Mouse (Mus musculus) heart, embryonic 10.5 days (tissue): Measurements from ENCODE around the gene Cd24a. TPM values are rescaled to one million over a fixed set of nuclear protein-coding genes. Genes with fewer than 3 reads are reported as not detected.

Experiments
- DNase-seq: peaks from one replicate; pipeline ENCODE4 v3.0.0-alpha.2; 2017; ENCODE audit warnings: low spot score
- H3K27ac ChIP-seq: fragments of 300-500 bp; sonication (generic); 2 replicates; pipeline ENCODE4 v1.5.1; 2016; ENCODE audit warnings: mild to moderate bottlenecking
- H3K27me3 ChIP-seq: fragments of 300-500 bp; sonication (generic); 2 replicates; pipeline ENCODE4 v1.6.1; 2016; ENCODE audit warnings: mild to moderate bottlenecking; ENCODE audit not compliant: poor library complexity, insufficient read depth, severe bottlenecking
- H3K36me3 ChIP-seq: fragments of 300-500 bp; sonication (generic); 2 replicates; pipeline ENCODE4 v1.6.1; 2016; ENCODE audit warnings: mild to moderate bottlenecking, moderate library complexity
- H3K4me1 ChIP-seq: fragments of 300-500 bp; sonication (generic); 2 replicates; pipeline ENCODE4 v1.6.1; 2016; ENCODE audit warnings: mild to moderate bottlenecking
- H3K4me3 ChIP-seq: fragments of 300-500 bp; sonication (generic); 2 replicates; pipeline ENCODE4 v1.5.1; 2016; ENCODE audit warnings: mild to moderate bottlenecking, moderate library complexity
- H3K9me3 ChIP-seq: fragments of 300-500 bp; sonication (generic); 2 replicates; pipeline ENCODE4 v1.6.1; 2016; ENCODE audit warnings: mild to moderate bottlenecking, moderate library complexity
- WGBS: fragments of 180-500 bp; shearing (Covaris S2); methylation state at CpG from one replicate; pipeline ENCODE4 v1.1.7; 2016; 5-methylcytosine and 5-hydroxymethylcytosine counted together
- polyA plus RNA-seq: library from polyadenylated mRNA; unstranded; fragments of >200 nt; fragmentation: Nextera tagmentation; extraction: Ambion mirVana; gene quantifications from 2 replicates; pipeline ENCODE4 v1.2.1, GENCODE M21; 2016

Cd24a gene
- polyA plus RNA-seq, 1 experiment from 2014 or later: 192 TPM

DNA sequence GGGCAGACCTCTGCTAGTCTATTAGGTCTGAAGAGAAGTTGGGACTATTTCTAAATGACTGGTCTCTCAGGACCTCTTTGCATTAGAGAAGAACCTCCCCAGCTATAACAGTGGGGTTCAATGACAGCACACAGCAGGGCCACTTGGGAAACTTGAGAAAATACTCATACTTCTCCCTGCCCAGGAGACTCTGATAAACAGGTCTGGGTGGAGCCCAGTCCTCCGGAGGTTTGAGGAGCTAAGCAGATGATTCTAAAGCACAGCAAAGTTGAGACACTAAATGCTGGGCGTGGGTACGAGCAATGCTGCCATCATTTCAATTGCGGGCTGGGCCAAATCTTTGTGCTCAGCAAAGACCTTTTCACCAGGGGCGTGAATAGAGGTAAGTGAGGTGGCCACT is 15.1 kb downstream of the Cd24a start:
- no peak for DNase-seq
- H3K27me3 ChIP-seq: no peaks in the 10 kb centered on the region
- H3K9me3 ChIP-seq: no peaks in the 10 kb centered on the region
- peaks cover 13% of the 10 kb centered on the region for H3K4me1 ChIP-seq
- 72% methylated on average over 5 of the region's 5 CpGs for WGBS
- no peaks in the 10 kb centered on the region for H3K36me3 ChIP-seq
- no peak overlapping the region for H3K27ac ChIP-seq
- no peak overlapping the region for H3K4me3 ChIP-seq

DNA sequence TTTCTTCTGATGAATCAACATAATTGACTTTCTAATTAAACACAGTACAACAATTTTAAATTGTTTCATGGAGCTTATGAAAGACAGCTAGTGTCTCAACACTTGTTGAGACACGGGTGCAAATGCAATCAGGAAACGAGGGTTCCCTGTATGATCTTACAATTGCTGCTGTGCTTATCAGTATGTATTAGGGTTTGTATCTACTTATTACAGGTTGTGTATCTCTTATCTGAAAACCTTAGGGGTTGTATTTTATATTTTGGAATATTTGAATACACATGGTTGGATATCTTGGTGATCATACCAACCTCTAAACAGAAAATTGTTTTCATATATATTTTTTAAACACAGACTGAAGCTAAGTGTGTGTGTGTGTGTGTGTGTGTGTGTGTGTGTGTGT is 16.1 kb downstream of the Cd24a start:
- no peak for DNase-seq
- no peak overlapping the region for H3K4me3 ChIP-seq
- WGBS: 78% methylated on average over 2 of the region's 2 CpGs
- H3K9me3 ChIP-seq: no peaks in the 10 kb centered on the region
- no peaks in the 10 kb centered on the region for H3K27me3 ChIP-seq
- H3K4me1 ChIP-seq: peaks cover 13% of the 10 kb centered on the region
- no peaks in the 10 kb centered on the region for H3K36me3 ChIP-seq
- H3K27ac ChIP-seq: no peak overlapping the region

DNA sequence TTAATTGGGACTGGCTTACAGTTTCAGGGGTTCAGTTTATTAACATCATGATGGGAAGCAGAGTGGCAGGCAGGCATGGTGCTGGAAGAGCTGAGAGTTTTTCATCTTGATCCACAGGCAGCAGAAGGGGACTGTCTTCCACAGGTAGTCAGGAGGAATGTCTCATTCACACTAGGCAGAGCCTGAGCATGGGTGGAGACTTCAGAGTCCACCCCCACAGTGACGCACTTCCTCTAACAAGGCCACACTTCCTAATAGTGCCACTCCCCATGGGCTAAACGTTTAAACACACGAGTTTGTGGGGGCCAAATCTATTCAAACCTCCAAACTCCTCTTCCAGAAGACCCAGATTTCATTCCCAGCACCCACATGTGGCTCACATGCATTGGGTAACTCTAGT is 16.8 kb downstream of the Cd24a start:
- no peaks in the 10 kb centered on the region for H3K36me3 ChIP-seq
- no peak overlapping the region for H3K27ac ChIP-seq
- peaks cover 9% of the 10 kb centered on the region; the same call in 1 of the 2 replicates for H3K4me1 ChIP-seq
- 56% methylated on average over 3 of the region's 3 CpGs for WGBS
- no peak overlapping the region for H3K4me3 ChIP-seq
- H3K9me3 ChIP-seq: no peaks in the 10 kb centered on the region
- no peak for DNase-seq
- H3K27me3 ChIP-seq: no peaks in the 10 kb centered on the region

DNA sequence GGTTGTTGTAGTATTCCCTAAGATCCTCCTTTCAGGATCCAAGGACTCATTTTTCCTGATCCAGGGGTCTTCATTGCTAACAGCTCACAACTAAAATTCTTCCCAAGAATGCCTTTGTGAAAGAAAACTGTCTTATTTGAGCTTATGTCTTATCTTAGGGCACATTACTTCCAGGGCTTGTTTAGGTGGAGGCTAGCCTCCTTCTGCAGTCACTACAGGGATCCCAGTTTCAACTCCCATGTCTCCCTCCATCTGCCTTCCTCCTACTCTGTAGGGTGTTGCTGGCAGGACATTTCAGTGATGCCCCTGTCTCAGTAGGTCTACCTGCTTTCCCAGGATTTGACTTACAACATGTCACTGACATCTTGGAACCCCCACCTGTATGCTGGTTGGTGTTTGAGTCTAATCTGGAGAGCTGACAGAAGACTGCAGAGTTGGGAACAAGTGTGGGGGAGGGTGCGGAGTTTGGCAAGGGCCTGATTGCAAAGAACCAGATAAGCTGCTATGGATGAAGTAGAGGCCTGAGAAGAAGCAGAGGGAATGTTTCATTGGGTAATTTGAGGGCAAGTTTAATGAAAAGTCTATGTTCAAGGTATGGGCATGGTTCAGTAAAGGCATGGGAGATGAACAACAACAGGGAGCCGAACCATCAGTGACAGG is 20.1 kb downstream of the Cd24a start:
- DNase-seq: no peak
- H3K4me3 ChIP-seq: no peak overlapping the region
- H3K9me3 ChIP-seq: no peaks in the 10 kb centered on the region
- 54% methylated on average over 2 of the region's 2 CpGs for whole genome bisulfite sequencing
- peaks cover 12% of the 10 kb centered on the region for H3K4me1 ChIP-seq
- no peak overlapping the region for H3K27ac ChIP-seq
- H3K36me3 ChIP-seq: no peaks in the 10 kb centered on the region
- no peaks in the 10 kb centered on the region for H3K27me3 ChIP-seq

DNA sequence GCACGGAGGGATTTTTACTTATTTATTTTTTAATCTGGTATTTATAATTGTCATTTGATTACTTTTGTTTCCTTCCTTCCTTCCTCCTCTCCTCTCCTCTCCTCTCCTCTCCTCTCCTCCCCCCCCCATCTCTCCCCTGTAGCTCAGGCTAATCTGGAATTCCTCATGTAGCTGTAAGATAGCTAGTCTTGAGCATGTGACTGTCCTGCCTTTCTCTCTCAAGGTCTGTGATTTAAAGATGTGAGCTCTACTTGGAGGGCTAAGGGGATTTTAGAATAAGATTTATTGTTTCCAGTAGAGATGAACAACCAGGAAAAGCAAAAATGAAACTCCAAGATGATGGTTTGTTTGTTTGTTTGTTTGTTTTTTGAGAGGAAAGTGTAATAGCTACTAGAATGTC is 23.0 kb downstream of the Cd24a start:
- Histone ChIP-seq H3K4me3 (no peak overlapping the region), H3K9me3 (no peaks in the 10 kb centered on the region), H3K27me3 (no peaks in the 10 kb centered on the region), H3K36me3 (no peaks in the 10 kb centered on the region), H3K27ac (0 out of 2 replicates have a peak overlapping the region, but pooled peaks have one; percentile 25), H3K4me1 (peaks cover 24% of the 10 kb centered on the region)
- DNase-seq: no peak
- 78% methylated on average over 1 of the region's 1 CpGs for WGBS

DNA sequence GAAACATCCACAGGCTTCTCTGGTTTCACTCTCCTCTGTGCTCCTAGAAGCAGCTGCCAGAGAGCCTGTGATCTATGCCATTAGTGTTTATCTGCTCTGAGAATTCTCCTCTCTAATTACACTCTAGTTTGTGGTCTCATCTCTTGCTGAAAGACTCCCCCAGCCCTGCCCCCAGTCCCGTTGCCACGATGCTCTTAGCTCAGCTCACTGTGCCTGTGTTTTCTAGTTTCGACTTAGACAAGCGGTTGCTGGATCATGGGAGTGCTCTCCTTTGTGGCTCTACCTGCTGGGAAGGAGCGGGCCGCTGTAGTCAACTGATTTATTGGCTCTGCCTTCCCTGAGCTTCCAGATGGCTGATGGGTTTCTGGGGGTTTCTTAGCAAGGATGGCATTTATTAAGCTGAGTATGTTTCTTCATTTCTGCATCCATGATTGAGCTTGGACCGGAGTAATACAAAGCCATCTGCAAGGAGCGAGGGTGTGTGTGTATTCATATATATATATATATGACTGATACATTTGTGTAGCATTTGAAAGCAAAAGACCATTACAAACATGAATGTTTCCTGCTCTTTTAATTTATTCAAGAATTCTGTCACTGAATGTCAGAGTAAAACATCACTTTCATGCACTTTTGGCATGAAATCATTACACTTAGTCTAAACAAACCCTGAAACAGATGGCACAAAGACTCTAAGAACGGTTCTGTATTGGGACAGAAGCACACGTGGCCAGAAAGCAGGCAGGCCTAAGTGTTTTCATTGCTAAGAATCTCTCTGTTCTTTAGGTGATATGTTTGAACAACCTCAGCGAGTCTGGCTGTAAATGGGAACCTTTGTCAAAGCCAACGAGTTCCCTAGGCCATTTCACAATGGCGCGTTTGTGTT is 23.7 kb downstream of the Cd24a start:
- H3K9me3 ChIP-seq: no peaks in the 10 kb centered on the region
- H3K4me1 ChIP-seq: peaks cover 24% of the 10 kb centered on the region
- no peak for DNase-seq
- H3K36me3 ChIP-seq: no peaks in the 10 kb centered on the region
- WGBS: 45% methylated on average over 14 of the region's 14 CpGs
- H3K27me3 ChIP-seq: no peaks in the 10 kb centered on the region
- peak overlapping the region; percentile 56; the same call in 1 of the 2 replicates for H3K27ac ChIP-seq
- H3K4me3 ChIP-seq: no peak overlapping the region

DNA sequence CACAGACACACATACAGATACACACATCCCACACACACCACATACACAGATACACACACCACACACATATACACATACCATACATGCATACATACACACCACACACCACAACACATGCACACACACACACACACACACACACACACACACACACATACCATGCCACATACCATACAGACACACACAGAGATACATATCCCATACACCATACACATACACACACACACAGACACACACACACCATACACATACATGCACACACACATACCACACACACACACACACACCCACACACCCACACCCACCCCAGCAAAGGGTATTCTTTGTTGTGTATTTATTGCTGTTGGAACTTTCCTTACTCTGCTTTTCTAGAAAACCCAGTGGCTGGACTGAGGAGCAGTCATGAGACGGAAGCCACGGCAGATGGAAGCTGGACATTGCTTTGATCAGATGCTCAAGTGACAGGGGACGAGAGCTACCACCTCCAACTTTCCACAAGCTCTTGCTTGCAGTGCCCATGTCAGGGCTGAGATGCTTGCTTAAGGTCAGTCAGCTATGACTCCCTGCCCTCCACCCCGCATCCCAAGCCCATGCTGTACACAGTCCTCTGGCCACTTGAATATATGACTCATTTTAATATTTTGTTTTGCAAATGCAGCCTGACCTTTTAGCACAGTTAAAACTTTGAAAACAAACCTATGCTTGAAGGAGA is 26.0 kb downstream of the Cd24a start:
- Histone ChIP-seq H3K27ac (no peak overlapping the region), H3K27me3 (no peaks in the 10 kb centered on the region), H3K9me3 (no peaks in the 10 kb centered on the region), H3K4me3 (no peak overlapping the region), H3K4me1 (peaks cover 17% of the 10 kb centered on the region), H3K36me3 (no peaks in the 10 kb centered on the region)
- DNase-seq: no peak
- WGBS: 49% methylated on average over 4 of the region's 4 CpGs

DNA sequence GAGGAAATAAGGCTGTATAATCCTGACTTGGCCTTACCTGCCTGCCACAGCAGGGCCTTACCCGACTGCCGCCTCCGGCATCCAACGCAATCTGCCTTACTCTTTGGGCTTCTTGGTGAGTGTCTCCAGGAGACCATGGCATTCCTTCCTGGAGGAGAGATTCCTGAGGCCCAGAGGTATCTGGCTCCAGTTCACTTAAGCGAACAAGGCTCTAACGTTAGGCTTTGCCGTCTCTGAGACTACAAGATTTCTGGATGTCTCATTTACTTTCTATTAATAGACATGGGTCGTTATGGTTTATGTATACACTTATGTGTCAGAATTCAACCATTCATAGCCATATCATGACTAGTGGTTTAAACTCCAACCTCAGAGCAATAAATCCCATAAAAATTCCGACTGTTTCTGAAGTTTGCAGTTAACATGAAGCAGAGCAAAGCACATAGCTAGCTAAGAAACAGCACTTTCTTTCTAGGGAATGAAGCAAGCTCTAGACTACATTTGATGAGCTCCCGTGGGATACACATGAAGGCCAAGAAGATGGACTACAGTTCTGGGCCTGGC is 26.7 kb downstream of the Cd24a start:
- H3K4me1 ChIP-seq: peaks cover 17% of the 10 kb centered on the region
- DNase-seq: no peak
- H3K27ac ChIP-seq: 0 out of 2 replicates have a peak overlapping the region, but pooled peaks have one; percentile 19
- H3K4me3 ChIP-seq: no peak overlapping the region
- H3K27me3 ChIP-seq: no peaks in the 10 kb centered on the region
- H3K36me3 ChIP-seq: no peaks in the 10 kb centered on the region
- WGBS: 66% methylated on average over 10 of the region's 10 CpGs
- no peaks in the 10 kb centered on the region for H3K9me3 ChIP-seq

DNA sequence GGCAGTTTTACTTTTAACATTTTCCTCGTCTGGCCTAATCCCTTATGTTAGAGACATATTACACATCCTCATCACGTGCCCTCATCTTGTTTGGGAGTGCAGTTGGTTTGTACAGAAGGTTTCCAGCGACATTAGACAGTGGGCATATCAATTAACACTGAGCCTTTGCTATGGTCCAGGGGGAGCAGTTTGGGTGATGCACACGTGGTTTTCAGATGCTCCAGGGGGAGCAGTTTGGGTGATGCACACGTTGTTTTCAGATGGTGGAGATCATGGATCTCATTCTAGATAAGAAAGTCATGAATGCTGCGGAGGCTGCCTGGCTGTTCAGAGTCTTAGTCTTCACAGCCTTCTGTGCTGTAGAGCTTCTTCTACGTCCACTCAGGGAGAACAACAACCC is 27.8 kb downstream of the Cd24a start:
- H3K9me3 ChIP-seq: no peaks in the 10 kb centered on the region
- no peaks in the 10 kb centered on the region for H3K36me3 ChIP-seq
- no peaks in the 10 kb centered on the region for H3K27me3 ChIP-seq
- H3K4me1 ChIP-seq: peaks cover 15% of the 10 kb centered on the region
- WGBS: 75% methylated on average over 7 of the region's 7 CpGs
- no peak overlapping the region for H3K27ac ChIP-seq
- H3K4me3 ChIP-seq: no peak overlapping the region
- no peak for DNase-seq

DNA sequence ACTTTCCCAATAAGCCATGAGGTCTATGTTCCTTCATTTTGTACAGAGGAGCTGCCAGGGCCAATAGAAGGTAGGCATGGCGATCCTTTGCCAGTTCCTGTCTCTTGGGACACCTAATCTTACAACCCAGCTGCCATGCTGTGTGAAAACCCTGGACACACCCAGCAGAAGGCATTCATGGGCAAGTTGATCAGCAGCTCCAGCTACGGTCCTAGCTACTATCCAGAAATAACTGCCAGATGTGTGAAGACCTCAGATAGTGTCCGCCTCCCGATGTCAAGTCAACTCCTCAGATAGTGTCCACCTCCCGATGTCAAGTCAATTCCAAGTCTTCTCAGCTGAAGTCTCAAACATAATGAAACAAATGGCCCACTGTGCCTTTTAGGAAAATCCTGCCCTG is 31.4 kb downstream of the Cd24a start:
- peak overlapping the region; percentile 52; the same call in 1 of the 2 replicates for H3K27ac ChIP-seq

DNA sequence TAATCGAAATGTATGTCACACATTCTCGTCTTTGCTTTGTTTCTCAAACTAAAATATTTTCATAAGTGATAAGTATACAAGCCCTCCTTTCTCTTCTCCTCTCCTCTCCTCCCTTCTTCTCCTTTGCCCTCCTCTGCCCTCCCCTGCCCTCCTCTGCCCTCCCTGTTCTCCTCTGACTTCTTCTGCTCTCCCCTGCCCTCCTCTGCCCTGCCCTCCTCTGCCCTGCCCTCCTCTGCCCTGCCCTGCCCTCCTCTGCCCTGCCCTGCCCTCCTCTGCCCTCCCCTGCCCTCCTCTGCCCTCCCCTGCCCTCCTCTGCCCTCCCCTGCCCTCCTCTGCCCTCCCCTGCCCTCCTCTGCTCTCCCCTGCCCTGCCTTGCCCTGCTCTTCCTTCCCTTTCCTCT is 31.9 kb downstream of the Cd24a start:
- Histone ChIP-seq H3K9me3 (no peaks in the 10 kb centered on the region), H3K27ac (peak overlapping the region; percentile 52; the same call in 1 of the 2 replicates), H3K4me3 (no peak overlapping the region), H3K36me3 (no peaks in the 10 kb centered on the region), H3K27me3 (no peaks in the 10 kb centered on the region), H3K4me1 (0 out of 2 replicates have a peak, but pooled peaks cover 3% of the 10 kb centered on the region)
- 56% methylated on average over 2 of the region's 2 CpGs for WGBS
- no peak for DNase-seq

More for the DNA sequence above, 31.4 kb downstream of the Cd24a start:
- Histone ChIP-seq H3K4me1 (peaks cover 6% of the 10 kb centered on the region), H3K4me3 (no peak overlapping the region), H3K36me3 (no peaks in the 10 kb centered on the region), H3K9me3 (no peaks in the 10 kb centered on the region), H3K27me3 (no peaks in the 10 kb centered on the region)
- peak; percentile 91 for DNase-seq
- 42% methylated on average over 5 of the region's 5 CpGs for WGBS

DNA sequence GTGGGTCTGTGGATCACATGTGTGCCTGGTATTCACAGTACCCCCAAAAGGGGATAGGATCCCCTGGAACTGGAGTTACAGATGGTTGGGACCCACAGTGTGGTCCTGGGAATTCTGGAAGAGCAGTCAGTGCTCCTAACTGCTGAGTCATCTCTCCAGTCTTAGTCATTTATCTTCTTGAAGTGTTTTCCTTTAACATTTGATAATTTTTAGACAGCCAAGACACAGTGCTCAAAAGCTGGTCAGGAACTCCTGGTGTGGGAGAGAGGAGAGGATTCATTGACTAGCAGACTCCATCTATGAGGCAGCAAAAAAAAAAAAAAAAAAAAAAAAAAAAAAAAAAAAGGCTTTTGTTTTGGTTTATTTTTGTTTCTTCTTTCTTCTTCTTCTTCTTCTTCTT is 33.0 kb downstream of the Cd24a start:
- Histone ChIP-seq H3K36me3 (no peaks in the 10 kb centered on the region), H3K27me3 (no peaks in the 10 kb centered on the region), H3K4me1 (no peaks in the 10 kb centered on the region), H3K27ac (no peak overlapping the region), H3K4me3 (no peak overlapping the region), H3K9me3 (no peaks in the 10 kb centered on the region)
- no peak for DNase-seq
